Mouse (Mus musculus) mature B cell (primary cell): ENCODE measurements around the gene Plekha5.

Experiments
- in situ Hi-C: fragments of 300-500 bp; cut with MboI; formaldehyde crosslinking; loops from 2 replicates; pipeline ENCODE4 v1.14.3; 2019

The Plekha5 gene

DNA sequence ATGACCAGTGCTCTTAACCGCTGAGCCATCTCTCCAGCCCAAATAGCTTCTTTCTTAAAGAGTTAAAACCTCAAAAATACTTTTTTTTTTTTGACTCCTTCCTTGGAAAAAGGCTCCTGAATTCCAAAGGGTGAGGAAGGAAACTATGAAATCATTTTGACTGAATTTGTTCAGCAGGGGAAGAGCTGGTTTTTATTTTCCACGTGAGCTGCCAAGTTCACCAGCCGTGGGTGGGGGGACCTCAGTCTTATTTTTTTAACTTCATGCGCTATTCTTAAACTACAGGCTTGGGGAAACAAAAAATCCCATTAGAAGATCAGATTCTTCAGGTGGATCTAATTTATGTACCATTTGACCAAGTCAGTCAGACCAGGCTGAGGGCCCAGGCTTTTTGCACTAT is 187.4 kb downstream of the Plekha5 start:
- in situ Hi-C loops = no loop called here

- in situ Hi-C loops = no loop called here
Measured at GRCm38 (mm10) chr6:140611893-140612473, 188.1 kb downstream of the Plekha5 start.

DNA sequence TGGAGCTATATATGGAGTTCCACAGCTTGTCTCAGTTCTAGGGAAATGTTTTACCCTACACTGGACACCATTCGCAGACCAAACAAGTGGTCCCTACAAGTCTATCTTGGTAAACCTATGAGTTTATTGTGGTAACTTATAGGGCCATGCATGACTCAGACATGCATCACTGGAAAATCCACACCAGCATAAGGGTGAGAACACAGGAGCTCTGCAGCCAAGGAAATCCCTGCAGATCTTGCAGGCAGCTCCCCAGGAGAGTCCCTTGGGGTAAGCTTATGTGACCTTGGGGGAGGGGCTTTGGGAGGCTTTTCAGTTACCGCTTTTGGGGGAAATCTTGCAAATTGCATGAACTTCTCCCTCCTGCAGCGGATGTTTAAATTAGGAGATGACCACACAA is 190.0 kb downstream of the Plekha5 start:
- in situ Hi-C loops = no loop called here

DNA sequence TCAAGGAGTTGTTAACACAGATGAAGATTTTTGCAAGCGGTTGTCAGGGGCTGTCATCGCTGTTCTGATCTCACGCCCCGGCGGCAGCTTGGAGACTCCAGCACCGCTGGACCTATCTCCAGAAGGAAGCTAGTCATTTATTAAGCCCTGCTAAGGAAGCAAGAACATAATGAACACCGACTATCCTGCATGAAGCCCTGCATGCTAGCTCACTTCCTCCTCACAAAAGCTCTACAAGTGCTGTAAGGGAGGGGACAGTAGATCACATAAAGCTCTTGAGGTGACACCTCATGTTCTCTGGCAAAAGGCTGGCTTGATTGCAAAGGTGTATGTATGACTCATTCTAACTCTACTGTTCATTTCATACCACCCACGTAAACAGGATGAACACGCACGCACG is 190.9 kb downstream of the Plekha5 start:
- in situ Hi-C loops = no loop called here

GRCm38 (mm10) chr6:140620531-140621349 is 196.9 kb downstream of the Plekha5 start:
- in situ Hi-C loops = no loop called here

DNA sequence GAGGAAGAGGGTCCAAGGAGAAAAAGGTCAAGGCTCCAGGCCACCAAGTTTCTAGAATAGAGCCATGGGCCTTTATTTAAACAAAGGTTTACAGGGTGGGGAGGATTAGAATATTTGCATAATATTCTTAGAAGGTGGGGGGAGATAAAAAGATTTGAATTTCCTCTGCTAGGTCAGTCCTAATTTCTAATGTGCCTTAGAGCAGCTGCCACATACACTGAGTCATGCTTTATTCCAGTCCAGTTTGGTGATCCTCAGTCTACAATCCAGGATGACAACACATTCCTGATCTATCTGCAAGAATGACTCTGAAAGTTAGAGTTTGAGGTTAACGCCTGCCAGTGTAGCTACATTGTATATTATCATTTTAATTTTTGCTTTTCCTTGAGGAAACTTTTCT is 197.8 kb downstream of the Plekha5 start:
- in situ Hi-C loops = no loop called here

GRCm38 (mm10) chr6:140622391-140623225 is 198.8 kb downstream of the Plekha5 start, which contains the start of gene Aebp2:
Gene Aebp2, plus strand, starts transcription at chr6:140622663.
- in situ Hi-C loops = no loop called here

DNA sequence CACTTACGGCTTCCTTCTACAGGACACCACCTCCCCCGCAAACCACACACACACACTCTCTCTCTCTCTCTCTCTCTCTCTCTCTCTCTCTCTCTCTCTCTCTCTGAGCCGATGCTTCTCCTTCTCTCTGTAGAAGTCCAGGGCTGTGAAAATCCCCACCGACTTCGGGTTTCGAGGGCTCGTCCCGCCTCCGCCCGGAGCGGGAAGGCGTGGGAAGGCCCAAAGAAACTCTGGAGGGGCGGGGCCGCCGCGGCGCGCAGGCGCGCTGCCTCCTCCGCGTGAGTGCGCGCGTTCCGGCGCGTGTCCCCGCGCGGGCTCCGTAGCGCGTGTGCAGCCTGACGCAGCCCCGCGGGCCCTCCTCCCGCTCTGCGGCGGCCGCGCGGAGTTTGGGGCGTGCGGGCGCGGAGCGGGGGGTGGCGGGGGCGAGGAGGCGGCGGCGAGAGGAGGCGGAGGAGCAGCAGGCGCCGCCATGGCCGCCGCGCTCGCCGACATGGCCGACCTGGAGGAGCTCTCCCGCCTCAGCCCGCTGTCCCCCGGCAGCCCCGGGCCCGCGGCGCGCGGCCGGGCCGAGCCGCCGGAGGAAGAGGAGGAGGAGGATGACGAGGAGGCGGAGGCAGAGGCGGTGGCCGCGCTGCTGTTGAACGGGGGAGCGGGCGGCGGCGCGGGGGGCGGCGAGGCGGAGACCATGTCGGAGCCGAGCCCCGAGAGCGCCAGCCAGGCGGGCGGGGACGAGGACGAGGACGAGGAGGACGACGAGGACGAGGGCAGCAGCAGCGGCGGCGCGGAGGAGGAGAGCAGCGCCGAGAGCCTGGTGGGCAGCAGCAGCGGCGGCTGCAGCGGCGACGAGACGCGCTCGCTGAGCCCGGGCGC is 199.6 kb downstream of the Plekha5 start:
- in situ Hi-C loops = no loop called here

GRCm38 (mm10) chr6:140624096-140625051 is 200.5 kb downstream of the Plekha5 start:
- in situ Hi-C loops = no loop called here

DNA sequence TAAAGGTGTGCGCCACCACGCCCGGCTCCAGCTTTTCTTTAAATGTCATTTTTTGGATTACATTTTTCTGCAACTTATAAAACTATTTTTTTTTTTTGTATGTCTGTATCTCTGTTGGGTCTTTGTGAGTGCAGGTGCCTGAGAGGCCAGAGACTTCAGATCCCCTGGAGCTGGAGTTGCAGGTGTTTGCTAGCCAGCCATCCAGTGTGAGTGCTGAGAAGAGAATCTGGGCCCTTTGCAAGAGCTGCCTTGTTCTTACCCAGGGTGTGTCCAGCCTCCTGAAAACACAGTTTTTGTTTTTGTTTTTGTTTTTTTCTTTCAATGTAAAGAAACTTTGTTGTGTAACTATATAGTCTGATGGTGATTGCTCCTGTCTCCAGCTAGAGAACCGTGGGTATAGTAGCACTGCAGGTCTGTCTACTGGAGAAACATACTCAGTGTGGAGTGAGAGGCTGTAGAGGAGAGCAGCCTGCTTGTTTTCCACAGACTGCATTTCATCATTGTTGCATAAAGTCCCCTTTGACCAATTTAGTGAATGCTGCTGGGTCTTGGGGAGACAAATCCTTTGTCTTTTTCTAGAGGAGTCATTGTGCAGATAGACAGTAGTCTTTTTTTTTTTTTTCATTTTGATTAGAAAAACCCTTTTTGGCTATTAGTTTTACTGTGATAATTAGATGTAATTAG is 205.5 kb downstream of the Plekha5 start:
- in situ Hi-C loops = no loop called here

DNA sequence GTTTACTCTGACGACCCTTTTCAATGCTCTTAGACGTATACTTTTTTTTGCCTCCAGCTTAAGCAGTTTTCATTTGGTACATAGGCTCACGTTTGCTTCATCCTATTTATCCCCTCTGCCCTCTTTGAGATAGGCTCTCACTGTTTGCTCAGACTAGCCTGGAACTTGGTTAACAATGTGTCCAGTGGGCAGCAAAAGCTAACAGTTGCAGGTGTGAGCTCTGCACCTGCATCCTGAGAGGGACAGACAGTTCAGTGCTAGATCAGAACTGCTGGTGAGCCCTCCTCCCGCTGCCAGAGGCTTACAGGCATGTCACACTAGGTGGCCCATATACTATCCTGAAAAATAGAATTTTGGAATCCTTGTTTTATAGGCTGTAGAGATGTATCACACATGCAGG is 206.5 kb downstream of the Plekha5 start:
- in situ Hi-C loops = no loop called here

DNA sequence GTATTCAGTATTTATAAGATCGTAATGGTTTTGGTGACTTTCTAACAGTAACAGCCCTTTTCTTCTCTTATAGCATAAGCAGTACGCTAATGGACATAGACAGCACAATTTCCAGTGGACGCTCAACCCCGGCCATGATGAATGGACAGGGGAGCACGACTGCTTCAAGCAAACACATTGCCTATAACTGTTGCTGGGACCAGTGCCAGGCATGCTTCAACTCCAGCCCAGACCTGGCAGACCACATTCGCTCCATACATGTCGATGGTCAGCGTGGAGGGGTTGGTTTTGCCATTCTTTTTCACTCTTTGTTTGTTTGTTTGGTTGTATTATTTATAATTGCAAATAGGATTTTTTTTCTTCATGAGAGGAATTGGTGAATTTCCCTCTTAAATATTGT is 209.8 kb downstream of the Plekha5 start:
- in situ Hi-C loops = no loop called here

DNA sequence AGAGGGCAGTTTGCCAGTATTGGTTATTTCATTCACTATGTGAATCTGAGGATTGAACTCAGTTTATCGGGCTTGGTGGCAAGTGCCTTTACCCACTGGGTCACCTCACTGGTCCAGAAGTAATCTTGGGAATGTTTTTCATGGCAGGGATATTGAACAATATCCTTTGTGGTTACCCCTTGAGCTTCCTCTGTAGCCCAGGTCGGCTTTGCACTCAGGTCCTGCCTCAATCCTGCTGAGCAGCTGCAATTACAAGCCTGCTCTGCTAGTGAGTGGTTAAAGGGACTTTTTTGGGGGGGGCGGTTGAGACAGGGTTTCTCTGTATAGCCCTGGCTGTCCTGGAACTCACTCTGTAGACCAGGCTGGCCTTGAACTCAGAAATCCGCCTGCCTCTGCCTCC is 212.4 kb downstream of the Plekha5 start:
- in situ Hi-C loops = no loop called here

GRCm38 (mm10) chr6:140642010-140642409 is 218.2 kb downstream of the Plekha5 start:
- in situ Hi-C loops = no loop called here

DNA sequence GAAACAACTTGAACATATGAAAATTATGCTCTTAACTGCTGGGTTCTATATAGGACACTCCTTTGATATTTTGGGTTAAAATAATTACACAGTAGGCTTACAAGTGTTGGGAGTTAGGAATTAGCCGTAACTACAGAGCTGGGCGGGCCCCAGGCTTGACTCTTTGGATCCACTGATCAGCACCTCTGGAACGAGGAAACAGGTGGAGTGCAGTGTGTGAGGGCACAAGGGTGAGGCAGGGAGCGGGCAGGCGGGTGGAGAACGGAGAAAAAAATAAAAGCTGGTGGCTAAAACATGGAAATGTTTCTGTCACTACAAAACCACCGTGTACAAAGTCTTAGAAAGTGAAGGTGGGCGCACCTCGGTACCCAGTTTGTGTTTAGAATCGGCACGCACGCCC is 218.8 kb downstream of the Plekha5 start:
- in situ Hi-C loops = no loop called here

DNA sequence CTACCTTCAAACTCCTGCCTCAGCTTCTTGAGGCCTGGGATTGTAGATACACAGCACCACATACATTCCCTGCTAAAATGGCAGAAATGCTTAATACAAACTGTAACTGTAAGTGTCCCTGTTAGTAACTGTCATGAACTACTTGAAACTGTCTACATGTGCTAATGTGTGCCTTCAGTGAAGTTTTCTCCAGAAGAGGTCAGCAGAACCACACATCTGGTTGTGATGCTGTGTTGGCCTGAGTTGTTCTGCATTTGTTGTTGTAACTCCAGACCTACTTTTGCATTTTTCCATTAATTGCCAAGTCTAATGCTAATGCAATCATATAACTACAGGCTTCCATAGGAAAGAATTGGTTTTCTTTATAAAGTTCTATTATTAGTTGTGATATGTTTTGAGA is 222.1 kb downstream of the Plekha5 start:
- in situ Hi-C loops = no loop called here
